Mouse (Mus musculus): ENCODE results near the gene Fxr2.

- TF ChIP-seq CTCF (conservative IDR thresholded peaks at IDR 0.05; ENCODE audit: low read length): no peak
- TF ChIP-seq POU5F1 (IDR thresholded peaks at IDR 0.05; ENCODE audit: borderline replicate concordance, low read length): no peak
Observed at GRCm38 (mm10) chr11:69692863-69693262, 60.1 kb downstream of the Fxr2 start.

Data from E14TG2a.4 (cell line).